Mouse (Mus musculus) thymus, postnatal 14 days (tissue): ENCODE measurements around the gene Prrc2b.
A peak's percentile ranks its signal among the peaks of the same experiment; 100 is the strongest.

Experiments
- DNase-seq: peaks from one replicate; pipeline ENCODE4 v3.0.0; 2021

Gene Prrc2b

DNA sequence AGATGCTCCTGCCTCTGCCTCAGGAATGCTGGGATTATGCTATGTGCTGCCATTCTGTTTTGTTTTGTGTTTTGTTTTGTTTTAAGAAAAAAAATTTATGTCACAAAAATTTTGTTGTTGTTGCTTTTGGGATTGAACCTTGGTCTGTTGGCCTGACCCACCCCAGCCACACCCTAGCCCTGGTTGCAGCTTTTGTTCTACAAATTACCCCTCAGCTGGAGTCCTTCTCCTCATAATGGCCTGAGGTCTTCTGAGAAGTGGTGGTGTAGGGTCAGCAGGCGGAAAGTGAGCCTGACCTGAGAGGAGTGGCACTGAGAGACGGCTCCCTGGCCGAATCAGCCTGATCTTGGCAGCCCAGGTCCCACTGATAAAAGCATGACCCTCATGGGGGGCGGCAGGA is 11.8 kb downstream of the Prrc2b start:
- no peak for DNase-seq

DNA sequence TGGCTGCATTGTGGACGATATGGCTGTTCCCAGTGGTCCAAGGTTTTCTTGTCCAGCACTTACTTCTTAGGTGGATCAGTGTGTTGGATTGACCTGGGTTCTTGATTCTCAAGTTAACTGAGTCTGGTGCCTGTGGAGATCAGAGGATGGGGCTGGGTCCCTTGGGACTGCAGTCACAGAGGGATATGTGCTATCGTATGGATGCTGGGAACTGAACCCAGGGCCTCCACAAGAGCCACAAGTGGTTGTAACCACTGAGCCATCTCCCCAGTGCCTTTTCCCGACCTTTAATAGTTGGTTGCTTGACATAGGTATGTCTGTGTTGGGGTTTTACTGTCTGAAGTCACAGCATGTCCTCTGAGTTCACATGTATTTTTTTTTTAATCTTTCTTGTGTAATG is 12.2 kb downstream of the Prrc2b start:
- DNase-seq: no peak

DNA sequence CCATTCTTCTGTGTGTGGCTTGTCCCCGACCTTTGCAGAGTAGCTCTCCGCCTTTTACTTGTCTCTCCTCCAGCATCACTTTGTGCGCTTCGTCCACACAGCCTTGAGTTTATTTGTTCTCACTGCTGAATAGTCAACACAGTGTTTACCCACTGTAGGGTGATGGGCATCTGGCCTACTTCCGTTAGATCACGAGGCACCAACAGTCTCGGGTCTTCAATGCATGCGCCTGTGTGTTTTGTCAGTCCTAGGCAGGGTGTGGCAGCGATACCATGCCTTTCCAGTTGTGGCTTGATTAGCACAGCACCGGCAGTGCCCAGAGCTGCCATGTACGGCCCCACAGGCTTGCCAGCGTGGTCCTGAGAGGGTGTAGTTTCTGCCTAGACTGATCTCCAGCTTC is 13.6 kb downstream of the Prrc2b start:
- no peak for DNase-seq

DNA sequence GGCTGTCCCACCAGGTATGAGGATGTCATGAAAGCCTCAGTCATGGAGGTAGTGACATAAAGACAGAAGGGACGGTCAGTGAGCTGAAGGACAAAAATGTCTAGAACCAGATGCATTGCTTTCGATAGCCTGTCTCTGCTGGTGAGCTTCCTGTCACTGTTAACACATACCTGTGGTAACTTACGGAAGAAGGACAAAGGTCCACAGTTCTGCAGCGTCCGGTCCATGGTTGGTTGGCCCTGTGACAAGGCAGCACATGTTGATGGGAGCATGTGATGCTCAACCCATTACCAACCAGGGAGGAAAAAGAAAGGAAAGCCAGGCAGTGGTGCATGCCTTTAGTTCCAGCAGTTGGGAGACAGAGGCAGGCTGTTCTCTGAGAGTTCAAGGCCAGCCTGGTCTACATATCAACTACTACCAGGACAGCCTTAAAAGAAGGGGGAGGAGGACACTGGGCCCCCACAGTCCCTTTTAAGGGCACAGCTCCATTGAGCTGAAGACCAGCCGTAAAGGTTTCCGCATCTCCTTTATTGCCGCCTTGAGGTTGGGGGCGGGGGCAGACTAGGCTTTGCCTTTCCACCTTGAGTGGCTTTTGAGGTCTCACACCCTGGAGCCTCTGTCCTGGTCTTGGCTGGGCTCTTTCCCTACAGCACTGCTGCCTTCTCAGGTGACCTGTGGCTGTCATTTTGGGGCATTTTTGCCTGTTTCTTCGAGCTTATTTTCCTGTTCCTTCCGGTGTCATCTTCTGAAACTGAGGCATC is 14.3 kb downstream of the Prrc2b start:
- DNase-seq: peak; percentile 32

DNA sequence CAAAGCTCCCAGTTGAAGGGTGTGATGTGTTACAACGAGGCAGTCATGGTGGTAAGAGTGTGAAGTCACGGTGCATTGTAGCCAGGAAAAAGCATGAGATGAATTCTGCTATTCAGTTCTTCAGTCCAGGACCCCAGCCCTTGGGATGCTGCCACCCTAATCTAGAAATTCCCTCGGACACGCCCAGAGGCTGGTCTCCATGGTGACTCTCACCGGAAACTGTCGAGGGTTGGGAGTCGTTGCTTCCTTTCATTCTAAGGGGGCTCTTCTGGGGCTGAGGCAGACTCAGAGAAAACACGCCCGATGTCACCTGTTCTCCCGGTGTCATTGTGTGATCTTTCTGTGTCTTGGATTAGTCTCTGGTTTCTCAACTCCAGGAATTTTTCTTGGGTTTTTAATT is 15.7 kb downstream of the Prrc2b start:
- DNase-seq: peak; percentile 69

DNA sequence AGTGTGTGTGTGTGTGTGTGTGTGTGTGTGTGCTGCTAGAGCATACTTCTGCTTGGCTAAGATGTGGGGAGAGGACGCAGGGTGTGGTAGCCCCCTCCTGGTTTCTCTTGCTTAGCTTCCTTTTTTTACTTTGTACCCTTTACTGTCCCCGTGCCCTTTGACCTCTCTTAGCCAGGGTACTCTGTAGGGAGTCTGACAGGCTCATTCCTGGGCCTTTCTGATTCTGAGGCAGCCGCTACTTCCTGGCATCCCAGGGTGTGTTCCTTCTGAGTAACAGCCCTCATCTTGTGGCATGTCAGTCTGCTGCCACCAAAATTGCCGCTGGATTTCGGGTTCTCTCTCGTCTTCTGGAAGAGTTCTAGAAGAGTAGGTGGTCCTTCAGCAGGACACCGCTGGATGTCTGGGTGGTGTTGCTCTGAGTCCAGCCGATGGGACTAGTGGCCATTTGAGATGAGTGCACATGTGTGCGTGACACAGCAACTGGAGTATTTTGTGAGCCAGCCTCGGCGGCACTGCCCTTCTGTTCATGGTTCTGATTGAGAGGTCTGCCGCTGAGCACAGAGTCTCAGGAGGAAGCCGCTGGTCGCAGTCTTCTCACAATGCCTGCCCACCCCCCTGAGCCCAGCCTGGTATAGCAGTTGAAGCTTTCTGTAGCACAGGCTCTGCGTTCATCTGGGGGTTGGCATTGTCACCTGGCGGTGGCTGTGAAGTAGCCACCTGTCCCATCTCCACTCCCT is 16.3 kb downstream of the Prrc2b start:
- DNase-seq: peak; percentile 76

DNA sequence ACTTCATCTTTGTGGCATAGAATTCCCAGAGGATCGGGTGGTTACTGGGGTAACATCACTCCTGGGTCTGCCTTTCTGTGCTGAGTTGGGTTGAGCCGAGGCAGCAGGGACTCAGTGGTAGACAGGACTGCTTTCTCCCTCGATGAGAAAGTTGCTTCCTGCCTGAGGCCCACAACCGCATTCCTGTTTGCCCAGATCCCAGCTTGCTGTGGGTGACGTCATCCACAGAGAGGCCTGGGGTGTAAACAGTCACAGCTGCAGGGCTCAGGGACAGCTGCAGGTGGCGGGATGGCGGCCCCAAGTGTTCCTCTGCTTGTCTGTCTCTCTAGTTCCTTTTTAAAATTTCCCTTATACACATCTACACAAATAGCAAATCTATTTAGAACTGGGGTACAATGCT is 16.9 kb downstream of the Prrc2b start:
- peak; percentile 92 for DNase-seq

DNA sequence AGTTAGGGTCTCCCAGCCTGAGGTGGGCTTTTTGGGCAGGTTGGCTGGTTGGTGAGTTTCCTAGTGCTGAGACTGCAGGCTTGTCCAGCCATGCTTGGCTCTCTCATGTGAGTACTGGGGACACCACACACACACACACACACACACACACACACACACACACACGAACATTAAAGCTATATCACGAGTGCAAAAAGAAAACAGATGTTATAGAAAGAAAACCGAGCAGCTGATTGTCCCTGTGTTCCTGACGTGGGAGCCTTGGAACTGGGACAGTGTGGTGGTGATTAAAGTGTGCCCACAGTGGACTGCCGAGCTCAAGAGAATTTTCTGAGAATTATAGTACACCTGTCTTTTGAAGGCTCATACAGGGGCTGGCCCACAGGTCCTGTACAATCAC is 18.4 kb downstream of the Prrc2b start:
- DNase-seq: no peak

DNA sequence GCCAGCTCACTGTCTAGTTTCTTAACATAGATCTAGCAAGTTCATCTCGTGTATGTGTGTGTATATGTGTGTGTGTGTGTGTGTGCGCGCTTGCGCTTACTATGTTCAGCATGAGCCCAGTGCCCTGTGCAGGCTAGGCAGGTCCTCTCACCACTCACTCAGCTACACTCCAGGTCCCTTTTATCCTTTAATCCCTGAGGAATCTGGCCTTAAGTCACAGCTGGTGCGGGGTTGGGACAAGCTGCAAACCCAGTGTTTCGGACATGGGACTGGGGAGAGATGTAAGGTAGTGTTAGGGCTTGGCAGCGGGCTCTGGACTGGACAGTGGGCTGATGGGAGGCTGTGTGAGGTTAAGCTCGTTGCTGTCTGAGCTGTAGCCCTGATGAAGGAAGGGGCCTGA is 19.1 kb downstream of the Prrc2b start:
- no peak for DNase-seq

DNA sequence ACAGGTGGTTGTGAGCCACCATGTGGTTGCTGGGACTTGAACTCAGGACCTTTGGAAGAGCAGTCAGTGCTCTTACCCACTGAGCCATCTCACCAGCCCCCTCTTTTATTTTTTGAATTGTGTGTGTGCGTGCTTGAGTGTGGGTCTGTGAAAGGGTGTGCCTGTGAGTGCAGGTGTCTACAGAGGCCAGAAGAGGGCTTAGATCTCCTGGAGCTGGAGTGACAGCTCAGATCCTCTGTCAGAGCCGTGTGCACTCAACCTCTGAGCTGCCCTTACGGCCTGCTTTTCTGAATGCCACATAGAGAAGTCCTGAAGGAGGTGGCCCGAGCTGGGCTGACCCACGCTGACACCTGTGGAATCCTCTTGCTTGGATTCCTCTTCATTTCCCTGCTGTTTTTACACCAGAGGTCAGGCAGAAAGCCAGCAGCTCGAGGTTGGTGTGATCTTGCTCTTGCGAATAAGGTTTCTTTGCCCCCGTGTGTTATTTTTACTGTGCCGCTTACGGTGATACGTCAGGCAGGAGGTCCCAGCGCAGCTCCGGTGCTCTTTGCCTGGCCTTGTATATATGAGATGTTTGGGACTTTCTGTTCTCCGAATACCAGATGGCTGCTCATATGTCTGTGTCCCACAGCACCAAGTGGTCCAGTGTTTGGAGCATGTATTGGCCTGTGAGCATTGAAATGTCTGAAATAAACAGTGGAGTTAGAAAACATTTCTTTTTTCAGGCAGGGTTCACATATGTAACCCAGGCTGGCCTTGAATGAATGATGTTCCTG is 21.0 kb downstream of the Prrc2b start:
- DNase-seq: peak; percentile 28

DNA sequence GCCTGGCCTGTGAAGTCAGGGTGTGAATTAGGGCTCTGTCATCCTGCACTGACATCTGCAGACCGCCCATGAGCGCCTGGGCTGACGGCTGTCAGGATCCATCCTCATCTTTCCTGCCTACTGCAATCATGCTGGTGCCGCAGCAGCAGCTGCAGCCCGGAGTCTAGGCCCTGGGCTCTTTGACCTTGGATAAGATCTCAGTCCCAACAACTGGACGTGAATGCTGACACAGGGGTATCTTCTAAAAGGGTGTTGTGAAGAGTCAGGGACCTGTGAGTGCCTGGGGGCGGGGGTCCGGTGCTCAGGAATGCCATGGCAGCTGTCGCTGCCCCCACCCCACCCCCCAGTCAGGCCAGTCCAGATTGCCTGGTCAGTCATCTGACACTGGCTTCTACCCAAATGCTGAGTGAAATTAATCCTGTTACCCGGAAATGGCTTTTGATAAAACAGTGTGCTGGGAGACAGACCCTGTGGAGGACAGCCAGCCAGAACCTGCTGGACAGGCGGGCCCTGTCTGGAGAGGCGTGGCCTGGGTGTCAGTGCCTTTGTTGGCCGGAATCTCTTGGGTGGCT is 23.4 kb downstream of the Prrc2b start:
- no peak for DNase-seq

DNA sequence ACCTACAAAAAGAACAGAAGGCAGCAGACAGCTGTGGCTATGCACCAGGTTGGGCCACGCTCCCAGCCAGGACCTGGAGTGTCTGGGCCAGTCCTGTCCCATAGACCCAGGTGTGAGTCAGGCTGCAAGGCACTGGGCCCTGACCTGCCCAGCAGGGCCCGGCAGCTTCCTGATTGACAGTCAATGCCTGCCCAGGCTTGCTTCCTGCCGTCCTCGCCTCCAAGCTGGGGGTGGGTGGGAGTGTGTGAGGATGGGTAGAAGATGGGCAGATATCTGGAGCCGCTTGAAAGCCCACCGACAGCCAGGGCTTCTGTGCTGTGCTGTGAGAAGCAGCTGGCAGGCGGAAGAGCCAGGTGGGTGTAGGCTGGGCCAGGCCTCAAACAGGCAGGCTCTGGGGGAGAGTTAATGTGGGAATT is 24.2 kb downstream of the Prrc2b start:
- DNase-seq: peak; percentile 69

DNA sequence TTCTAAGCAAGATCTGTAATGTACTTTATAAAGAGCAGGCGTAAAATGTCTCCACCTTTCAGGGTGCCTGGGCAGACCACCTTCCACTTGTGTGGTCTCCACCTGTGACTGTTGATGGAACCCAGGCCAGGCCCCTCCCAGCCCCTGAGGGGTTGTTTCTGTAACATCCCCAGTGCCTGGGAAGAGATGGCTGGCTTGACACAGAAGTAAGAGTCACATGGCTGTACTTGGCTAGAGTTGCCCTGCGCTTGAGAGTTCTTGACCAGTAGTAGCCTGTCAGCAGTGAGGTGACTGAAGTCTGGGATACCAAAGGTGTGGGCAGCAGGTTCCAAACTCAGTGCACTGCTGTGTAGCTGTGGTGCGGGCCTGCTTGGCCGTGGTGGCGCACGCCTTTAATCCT is 24.6 kb downstream of the Prrc2b start:
- peak; percentile 27 for DNase-seq

DNA sequence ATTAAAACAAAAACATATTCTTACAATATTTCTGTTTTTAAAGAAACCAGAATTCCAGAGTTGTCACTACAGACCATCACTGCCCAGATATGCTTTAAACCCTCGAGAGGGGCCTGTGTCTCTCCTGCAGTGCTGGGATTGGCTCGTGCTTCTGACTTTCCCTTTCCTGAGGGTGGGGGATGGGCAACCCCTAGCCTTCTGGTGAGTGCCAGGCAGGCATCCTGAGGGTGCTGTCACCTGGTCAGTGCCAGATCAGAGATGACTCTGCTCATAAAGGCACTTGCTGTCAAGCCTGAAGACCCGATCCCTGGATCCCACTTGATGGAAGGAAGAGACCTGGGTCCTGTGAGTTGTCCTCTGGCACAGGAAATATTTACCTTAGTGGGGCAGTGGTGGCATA is 26.0 kb downstream of the Prrc2b start:
- peak; percentile 42 for DNase-seq

DNA sequence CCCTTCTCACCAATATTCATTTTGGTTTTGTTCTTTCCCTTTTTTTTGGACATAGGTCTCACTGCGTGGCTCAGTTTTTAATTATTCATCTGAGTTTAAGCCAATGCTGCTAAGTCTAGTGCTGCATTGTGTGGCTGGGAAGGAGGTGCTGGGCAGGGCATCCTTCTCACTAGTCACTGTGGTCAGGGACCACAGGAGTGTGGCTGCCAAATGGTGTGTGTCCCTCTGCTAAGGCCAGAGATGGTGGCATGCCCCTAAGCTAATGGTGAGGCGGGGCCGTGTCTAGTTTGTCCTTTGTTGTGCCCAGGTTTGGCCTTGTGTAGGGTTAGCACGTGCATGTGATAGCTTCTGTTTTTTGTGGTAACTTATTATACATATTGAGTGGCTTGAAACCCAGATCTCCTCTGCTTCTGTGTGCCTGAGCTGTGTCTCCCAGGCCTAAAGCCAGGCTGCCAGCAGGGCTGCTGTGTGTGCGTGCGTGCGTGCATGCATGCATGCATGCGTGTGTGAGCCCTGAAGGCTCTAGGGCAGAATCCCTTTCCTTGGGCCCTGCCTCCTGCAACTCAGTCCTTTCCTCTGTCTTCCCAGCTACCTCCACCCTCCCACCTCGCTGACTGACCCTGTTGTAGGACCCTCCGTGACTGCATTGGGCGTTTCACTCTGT is 26.6 kb downstream of the Prrc2b start:
- no peak for DNase-seq

DNA sequence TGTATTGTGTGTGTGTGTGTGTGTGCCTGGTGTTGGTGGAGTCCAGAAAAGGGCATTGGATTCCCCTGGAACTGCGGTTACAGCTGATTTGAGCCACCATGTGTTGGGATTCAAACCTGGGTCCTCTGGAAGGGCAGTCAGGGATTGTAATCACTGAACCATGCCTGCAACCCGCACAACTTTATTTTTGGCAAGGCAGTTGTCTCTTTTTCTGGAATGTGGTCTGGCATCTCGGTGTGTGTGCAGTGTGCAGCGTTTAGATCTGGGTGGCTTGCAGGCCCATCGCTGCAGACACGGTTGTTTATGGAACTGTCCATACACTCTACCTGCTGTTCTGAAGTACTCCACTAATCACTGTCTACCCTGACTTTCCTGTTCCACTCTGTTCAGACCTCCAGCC is 28.5 kb downstream of the Prrc2b start:
- no peak for DNase-seq

DNA sequence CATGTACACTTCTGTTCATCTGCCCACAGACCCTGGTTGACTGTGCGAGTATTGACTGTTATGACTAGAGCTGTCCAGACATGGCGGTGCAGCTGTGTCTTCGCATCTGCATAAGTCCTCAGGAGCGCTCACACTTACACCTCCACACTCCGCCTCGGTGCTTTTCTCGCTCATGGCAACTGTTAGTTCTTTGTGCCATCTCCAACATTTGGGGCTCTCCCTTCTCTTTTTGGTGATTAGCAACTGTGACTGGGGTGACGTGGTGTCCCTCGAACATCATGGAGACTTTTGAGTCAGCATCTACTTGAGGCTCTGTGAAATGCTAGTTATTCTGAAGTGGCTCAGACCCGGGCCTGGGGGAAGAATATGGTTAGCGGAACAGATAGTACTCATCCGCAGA is 29.2 kb downstream of the Prrc2b start:
- DNase-seq: no peak

DNA sequence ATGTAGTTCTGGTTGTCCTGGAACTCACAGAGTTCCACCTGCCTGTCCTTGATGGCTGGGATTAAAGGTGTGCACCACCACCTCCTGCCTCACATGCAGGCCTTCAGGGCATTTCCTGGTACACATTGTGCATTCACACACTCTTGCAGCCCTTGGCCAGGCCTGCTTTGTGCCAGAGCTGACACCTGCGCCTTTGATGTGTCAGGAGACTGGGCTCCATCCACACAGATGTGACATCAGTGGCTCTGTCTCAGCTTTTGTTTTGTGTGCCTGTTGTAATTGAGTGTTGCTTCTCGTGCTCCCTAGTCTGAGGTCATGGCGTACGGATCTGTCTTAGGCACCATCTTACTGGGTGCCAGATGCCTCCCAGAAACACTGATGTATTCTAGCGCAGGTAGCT is 30.5 kb downstream of the Prrc2b start:
- DNase-seq: peak; percentile 81

DNA sequence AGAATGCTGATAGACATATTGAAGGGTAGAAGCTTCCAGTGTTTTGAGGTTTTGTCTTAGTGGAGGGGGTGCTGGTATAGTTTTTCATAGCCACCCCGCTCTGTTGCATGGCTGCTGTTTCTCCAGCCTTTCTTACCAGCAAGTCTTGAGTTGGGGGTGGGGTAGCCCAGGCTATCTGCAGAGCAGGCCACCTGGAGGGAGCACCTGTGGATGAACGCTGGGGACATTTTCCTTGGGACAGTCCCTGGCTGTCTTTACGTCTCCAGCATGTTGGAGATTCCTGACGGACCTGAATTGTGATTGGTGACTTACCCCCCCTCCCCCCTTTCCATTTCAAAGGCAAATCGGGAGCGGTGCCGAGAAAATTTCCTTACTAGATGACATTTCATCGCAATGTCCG is 31.2 kb downstream of the Prrc2b start:
- peak; percentile 22 for DNase-seq

DNA sequence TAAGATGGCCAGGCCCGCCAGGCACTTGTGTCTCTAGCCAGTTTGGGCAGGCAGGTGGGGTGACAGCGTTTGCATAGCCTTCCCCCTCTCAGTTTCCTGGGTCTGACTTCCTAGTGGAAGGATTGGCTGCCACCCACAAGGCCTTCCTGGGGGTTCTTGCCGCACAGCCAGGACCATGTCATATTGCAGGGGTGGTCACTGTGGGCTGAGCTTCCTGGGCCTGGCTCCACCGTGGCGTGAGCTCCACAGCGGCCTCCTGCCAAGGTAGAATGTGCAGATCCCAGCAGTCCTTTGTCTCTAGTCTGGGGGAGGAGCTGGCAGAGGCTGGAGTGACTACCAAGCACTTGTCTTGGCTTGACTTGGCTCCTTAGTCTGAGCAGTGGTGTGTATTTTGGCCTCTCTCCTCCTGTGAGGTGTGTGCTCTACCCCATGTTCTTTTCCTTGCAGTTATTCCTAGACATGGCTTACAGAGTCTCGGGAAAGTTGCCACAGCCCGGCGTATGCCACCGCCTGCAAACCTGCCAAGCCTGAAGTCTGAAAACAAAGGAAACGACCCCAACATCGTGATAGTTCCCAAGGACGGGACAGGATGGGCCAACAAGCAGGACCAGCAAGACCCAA is 31.9 kb downstream of the Prrc2b start:
- no peak for DNase-seq

DNA sequence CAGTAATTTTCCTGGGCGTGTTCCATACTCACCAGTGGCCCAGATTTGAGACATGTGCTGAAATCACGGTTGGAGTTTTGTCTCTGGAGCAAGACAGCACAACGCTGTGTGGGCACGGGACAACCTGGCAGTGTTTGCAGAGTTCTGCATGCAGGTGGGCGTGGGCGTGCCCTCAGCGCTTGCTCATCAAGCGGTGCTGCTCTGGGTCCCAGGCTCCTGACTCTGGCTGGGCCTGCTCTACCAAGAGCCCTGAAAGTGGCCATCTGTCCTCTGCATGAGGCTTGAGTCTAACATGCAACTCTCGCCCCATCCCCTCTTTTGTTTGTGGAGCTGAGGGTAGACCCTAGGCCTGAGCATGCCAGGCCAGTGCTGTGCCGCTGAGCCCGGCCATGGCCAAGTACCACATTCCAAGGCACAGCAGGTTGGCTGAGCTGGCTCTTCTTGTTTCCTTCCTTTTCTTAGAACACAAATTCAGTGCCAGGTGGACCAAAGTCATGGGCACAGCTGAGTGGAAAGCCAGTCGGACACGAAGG is 36.2 kb downstream of the Prrc2b start:
- DNase-seq: no peak

DNA sequence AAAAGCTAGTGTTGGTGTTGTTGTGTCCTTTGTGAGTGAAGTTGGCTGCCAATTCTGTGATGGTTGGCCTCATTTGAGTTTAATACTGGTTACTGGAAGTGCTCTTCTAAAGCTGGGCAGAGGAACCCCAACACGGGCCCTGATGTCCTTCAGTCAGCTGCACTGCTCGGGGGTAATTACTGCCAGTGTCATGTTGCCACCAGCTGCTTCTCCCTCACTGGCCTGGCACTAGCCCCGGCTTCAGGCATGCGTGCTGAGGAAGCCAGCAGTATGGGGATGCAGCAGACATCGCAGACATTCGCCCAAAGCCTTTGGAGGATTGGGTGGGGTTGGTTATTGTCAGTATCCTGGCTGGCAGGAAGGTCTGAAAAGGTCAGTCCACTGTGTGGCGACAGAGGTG is 36.8 kb downstream of the Prrc2b start:
- no peak for DNase-seq
